Mouse (Mus musculus) liver, embryonic 14.5 days (tissue): ENCODE results near the gene Hmg20b. TPM values are rescaled to one million over a fixed set of nuclear protein-coding genes. Genes with fewer than 3 reads are reported as not detected.

Experiments used
- ATAC-seq: fragments of 200-750 bp; cut with Nextera tagmentation; 2 replicates; pipeline ENCODE4 v1.8.0; 2017; ENCODE audit warnings: moderate number of reproducible peaks, mild to moderate bottlenecking, moderate library complexity; ENCODE audit not compliant: insufficient read depth
- DNase-seq, 3 experiments: peaks; one replicate each; pipeline ENCODE4 v3.0.0-alpha.2; 2012 to 2013; ENCODE audit warnings: low read depth in 3 of 3, low spot score in 3 of 3
- H3K27ac ChIP-seq: fragments of 300-500 bp; sonication (generic); 2 replicates; pipeline ENCODE4 v1.5.1; 2014; ENCODE audit warnings: moderate library complexity, mild to moderate bottlenecking, control low read depth, inconsistent platforms
- H3K27me3 ChIP-seq: fragments of 300-500 bp; sonication (generic); 2 replicates; pipeline ENCODE4 v1.6.1; 2014; ENCODE audit warnings: mild to moderate bottlenecking, low read length, moderate library complexity; ENCODE audit not compliant: control insufficient read depth, insufficient read depth
- H3K36me3 ChIP-seq: fragments of 300-500 bp; sonication (generic); replicated peaks from 2 replicates; pipeline ENCODE4 v1.6.1; 2014; ENCODE audit warnings: low read depth; ENCODE audit not compliant: control insufficient read depth, insufficient read depth
- H3K4me1 ChIP-seq, 2 experiments: fragments of 200-500 bp in 1 of 2; fragments of 300-500 bp in 1 of 2; sonication (generic) in 1 of 2; replicated peaks; 2 replicates each; pipeline ENCODE4 v1.6.1; 2012 to 2014; ENCODE audit warnings: antibody characterized with exemption in 1 of 2, inconsistent platforms in 1 of 2, low read length in 1 of 2; ENCODE audit not compliant: control insufficient read depth in 2 of 2, insufficient read depth in 2 of 2
- H3K4me2 ChIP-seq: fragments of 300-500 bp; sonication (generic); 2 replicates; pipeline ENCODE4 v1.6.1; 2014; ENCODE audit warnings: low read depth, mild to moderate bottlenecking, control low read depth, moderate library complexity
- H3K4me3 ChIP-seq, 2 experiments: fragments of 200-500 bp in 1 of 2; fragments of 300-500 bp in 1 of 2; sonication (generic) in 1 of 2; 2 replicates each; pipeline ENCODE4 v1.5.1; 2012 to 2014; ENCODE audit warnings: low read depth in 2 of 2, low read length in 2 of 2, mild to moderate bottlenecking in 2 of 2, control low read depth in 1 of 2, inconsistent platforms in 1 of 2, moderate library complexity in 1 of 2; ENCODE audit not compliant: insufficient read depth in 1 of 2
- H3K9ac ChIP-seq: fragments of 300-500 bp; sonication (generic); replicated peaks from 2 replicates; pipeline ENCODE4 v1.6.1; 2014; ENCODE audit warnings: mild to moderate bottlenecking, control low read depth, moderate library complexity
- H3K9me3 ChIP-seq: fragments of 300-500 bp; sonication (generic); 2 replicates; pipeline ENCODE4 v1.6.1; 2016; ENCODE audit warnings: low read length, mixed read lengths; ENCODE audit not compliant: control insufficient read depth
- CTCF ChIP-seq: IDR thresholded peaks from 2 replicates; pipeline ENCODE4 v1.5.1; 2016; ENCODE audit warnings: antibody characterized with exemption, low read depth, control low read depth
- EP300 ChIP-seq: IDR thresholded peaks from 2 replicates; pipeline ENCODE4 v1.6.1; 2016; ENCODE audit warnings: antibody characterized with exemption, low read depth
- WGBS: fragments of 180-500 bp; shearing (Covaris S2); extraction: QIAGEN DNeasy Blood & Tissue Kit; methylation state at CpG from one replicate; pipeline ENCODE4 v1.1.7; 2014; ENCODE audit not compliant: insufficient replicate concordance; 5-methylcytosine and 5-hydroxymethylcytosine counted together
- polyA plus RNA-seq, 2 experiments: library from polyadenylated mRNA; depleted of rRNA in 1 of 2; stranded (reverse) in 1 of 2; unstranded in 1 of 2; fragments of >200 nt; fragmentation: Nextera tagmentation in 1 of 2; extraction: Ambion mirVana in 1 of 2; gene quantifications; 2 replicates each; pipeline versions ENCODE4 v1.2.1 to v1.2.3; 2012 to 2014

Gene Hmg20b
- polyA plus RNA-seq, 2 experiments = 20.3 to 24.9 TPM

- DNase-seq = peak; percentile 67 to 72 (median 68)
These were observed 1.1 kb downstream of the Hmg20b start for GRCm38 (mm10) chr10:81349146-81349545.

GRCm38 (mm10) chr10:81346453-81347067, 3.7 kb downstream of the Hmg20b start:
- H3K4me1 ChIP-seq = peaks cover 28 to 29% of the 10 kb centered on the region in 2 experiments
- H3K4me2 ChIP-seq = peak overlapping the region; percentile 63
- no peak for TF ChIP-seq EP300
- TF ChIP-seq CTCF = peak; percentile 61
- H3K36me3 ChIP-seq = peaks cover 4% of the 10 kb centered on the region
- WGBS = 10% methylated on average over 55 of the region's 55 CpGs
- no peak overlapping the region for H3K27ac ChIP-seq
- DNase-seq (peak; percentile 56 to 68 (median 62)), ATAC-seq (peak; percentile 5; the same call in 1 of the 2 replicates)
- H3K4me3 ChIP-seq = peak overlapping the region; percentile 4 to 29; a peak in 3 of 4 replicates
- no peak overlapping the region for H3K9ac ChIP-seq
- peaks cover 40% of the 10 kb centered on the region for H3K27me3 ChIP-seq
- H3K9me3 ChIP-seq = no peaks in the 10 kb centered on the region

More at GRCm38 (mm10) chr10:81349146-81349545, 1.1 kb downstream of the Hmg20b start:
- Histone ChIP-seq H3K4me1 (peaks cover 40 to 43% of the 10 kb centered on the region in 2 experiments), H3K4me2 (peak overlapping the region; percentile 79), H3K27me3 (peaks cover 15% of the 10 kb centered on the region), H3K9me3 (no peaks in the 10 kb centered on the region), H3K36me3 (peaks cover 4% of the 10 kb centered on the region), H3K4me3 (peak overlapping the region; percentile 79 to 84), H3K27ac (peak overlapping the region; percentile 80), H3K9ac (peak overlapping the region; percentile 93)
- 10% methylated on average over 12 of the region's 12 CpGs for WGBS
- TF ChIP-seq EP300 (no peak), CTCF (peak; percentile 35; the same call in 1 of the 2 replicates)
- peak; percentile 29; the same call in 1 of the 2 replicates for ATAC-seq

GRCm38 (mm10) chr10:81345162-81345534, 5.1 kb downstream of the Hmg20b start:
- no peak for ATAC-seq
- TF ChIP-seq EP300 (no peak), CTCF (no peak)
- Histone ChIP-seq H3K4me2 (no peak overlapping the region), H3K4me1 (peaks cover 29 to 32% of the 10 kb centered on the region in 2 experiments), H3K9me3 (no peaks in the 10 kb centered on the region), H3K4me3 (no peak overlapping the region), H3K27ac (no peak overlapping the region), H3K27me3 (peaks cover 41% of the 10 kb centered on the region), H3K9ac (no peak overlapping the region), H3K36me3 (peaks cover 4% of the 10 kb centered on the region)
- no peak for DNase-seq
- WGBS = 57% methylated on average over 4 of the region's 4 CpGs

- Histone ChIP-seq H3K36me3 (peaks cover 4% of the 10 kb centered on the region), H3K9ac (no peak overlapping the region), H3K4me1 (peaks cover 28 to 29% of the 10 kb centered on the region in 2 experiments), H3K9me3 (no peaks in the 10 kb centered on the region), H3K4me2 (no peak overlapping the region), H3K4me3 (no peak overlapping the region), H3K27ac (no peak overlapping the region), H3K27me3 (peaks cover 41% of the 10 kb centered on the region)
- no peak for DNase-seq
- TF ChIP-seq CTCF (peak; percentile 47), EP300 (no peak)
- no peak for ATAC-seq
- WGBS = 41% methylated on average over 8 of the region's 8 CpGs
These were observed 5.7 kb downstream of the Hmg20b start for GRCm38 (mm10) chr10:81344421-81345161.
